Mouse (Mus musculus) kidney, embryonic 15.5 days (tissue): ENCODE measurements around the gene A2ml1. TPM values are rescaled to one million over a fixed set of nuclear protein-coding genes. Genes with fewer than 3 reads are reported as not detected.

Source experiments
- ATAC-seq: fragments of 200-750 bp; cut with Nextera tagmentation; replicated peaks from 2 replicates; pipeline ENCODE4 v1.8.0; 2017; ENCODE audit warnings: moderate TSS enrichment; ENCODE audit not compliant: low FRiP score
- H3K27ac ChIP-seq: fragments of 300-500 bp; sonication (generic); 2 replicates; pipeline ENCODE4 v1.5.1; 2015; ENCODE audit warnings: mild to moderate bottlenecking, inconsistent platforms
- H3K27me3 ChIP-seq: fragments of 300-500 bp; sonication (generic); 2 replicates; pipeline ENCODE4 v1.6.1; 2015; ENCODE audit warnings: inconsistent platforms
- H3K36me3 ChIP-seq: fragments of 300-500 bp; sonication (generic); 2 replicates; pipeline ENCODE4 v1.6.1; 2015; ENCODE audit warnings: inconsistent platforms
- H3K4me1 ChIP-seq: fragments of 300-500 bp; sonication (generic); 2 replicates; pipeline ENCODE4 v1.6.1; 2015; ENCODE audit warnings: inconsistent platforms
- H3K4me2 ChIP-seq: fragments of 300-500 bp; sonication (generic); 2 replicates; pipeline ENCODE4 v1.6.1; 2015; ENCODE audit warnings: moderate library complexity, mild to moderate bottlenecking, inconsistent platforms
- H3K4me3 ChIP-seq: fragments of 300-500 bp; sonication (generic); replicated peaks from 2 replicates; pipeline ENCODE4 v1.5.1; 2015; ENCODE audit warnings: mild to moderate bottlenecking, inconsistent platforms
- H3K9ac ChIP-seq: fragments of 300-500 bp; sonication (generic); 2 replicates; pipeline ENCODE4 v1.6.1; 2015; ENCODE audit warnings: mild to moderate bottlenecking, inconsistent platforms
- H3K9me3 ChIP-seq: fragments of 300-500 bp; sonication (generic); replicated peaks from 2 replicates; pipeline ENCODE4 v1.6.1; 2016; ENCODE audit warnings: inconsistent platforms
- WGBS: fragments of 180-500 bp; shearing (Covaris S2); methylation state at CpG from one replicate; pipeline ENCODE4 v1.1.7; 2015; ENCODE audit warnings: mixed read lengths; 5-methylcytosine and 5-hydroxymethylcytosine counted together
- polyA plus RNA-seq: library from polyadenylated mRNA; unstranded; fragments of >200 nt; fragmentation: Nextera tagmentation; extraction: Ambion mirVana; gene quantifications from 2 replicates; pipeline ENCODE4 v1.2.1, GENCODE M21; 2015

A2ml1 gene
- polyA plus RNA-seq, 1 experiment from 2014 or later, result 0.93 TPM

GRCm38 (mm10) chr6:128548532-128548931, 32.9 kb downstream of the A2ml1 start:
- no peaks in the 10 kb centered on the region for H3K36me3 ChIP-seq
- WGBS, result 92% methylated on average over 10 of the region's 10 CpGs
- H3K4me1 ChIP-seq, result no peaks in the 10 kb centered on the region
- H3K4me3 ChIP-seq, result no peak overlapping the region
- H3K4me2 ChIP-seq, result no peak overlapping the region
- no peak overlapping the region for H3K27ac ChIP-seq
- no peak overlapping the region for H3K9ac ChIP-seq
- no peaks in the 10 kb centered on the region for H3K9me3 ChIP-seq
- H3K27me3 ChIP-seq, result no peaks in the 10 kb centered on the region
- ATAC-seq, result no peak

DNA sequence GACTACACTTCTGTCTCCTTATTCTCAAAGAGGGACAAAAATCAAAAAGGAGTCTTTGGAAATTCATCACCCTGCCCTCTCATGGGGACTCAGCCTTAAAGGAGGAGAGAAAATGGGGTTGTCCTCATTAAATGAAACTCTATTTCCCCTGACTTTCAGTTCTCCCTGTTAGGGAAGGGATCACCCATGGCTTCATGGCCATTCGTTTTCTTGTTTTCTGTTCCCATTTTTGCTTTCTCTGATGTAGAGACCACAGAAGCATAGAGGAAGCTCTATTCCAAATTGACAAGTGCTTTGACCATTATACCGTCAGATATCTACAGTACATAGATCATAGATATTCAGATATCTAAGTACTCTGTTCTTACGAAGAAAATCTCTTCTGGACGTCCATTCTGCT, 36.0 kb downstream of the A2ml1 start:
- Histone ChIP-seq H3K9ac (no peak overlapping the region), H3K36me3 (no peaks in the 10 kb centered on the region), H3K27me3 (no peaks in the 10 kb centered on the region), H3K4me3 (no peak overlapping the region), H3K9me3 (no peaks in the 10 kb centered on the region), H3K4me1 (no peaks in the 10 kb centered on the region), H3K27ac (no peak overlapping the region), H3K4me2 (no peak overlapping the region)
- 88% methylated on average over 4 of the region's 4 CpGs for WGBS
- no peak for ATAC-seq

GRCm38 (mm10) chr6:128543226-128543625, 38.2 kb downstream of the A2ml1 start:
- Histone ChIP-seq H3K9me3 (no peaks in the 10 kb centered on the region), H3K27ac (no peak overlapping the region), H3K4me1 (no peaks in the 10 kb centered on the region), H3K4me2 (no peak overlapping the region), H3K9ac (no peak overlapping the region), H3K4me3 (no peak overlapping the region), H3K36me3 (no peaks in the 10 kb centered on the region), H3K27me3 (no peaks in the 10 kb centered on the region)
- ATAC-seq, result no peak
- 66% methylated on average over 13 of the region's 13 CpGs for WGBS

DNA sequence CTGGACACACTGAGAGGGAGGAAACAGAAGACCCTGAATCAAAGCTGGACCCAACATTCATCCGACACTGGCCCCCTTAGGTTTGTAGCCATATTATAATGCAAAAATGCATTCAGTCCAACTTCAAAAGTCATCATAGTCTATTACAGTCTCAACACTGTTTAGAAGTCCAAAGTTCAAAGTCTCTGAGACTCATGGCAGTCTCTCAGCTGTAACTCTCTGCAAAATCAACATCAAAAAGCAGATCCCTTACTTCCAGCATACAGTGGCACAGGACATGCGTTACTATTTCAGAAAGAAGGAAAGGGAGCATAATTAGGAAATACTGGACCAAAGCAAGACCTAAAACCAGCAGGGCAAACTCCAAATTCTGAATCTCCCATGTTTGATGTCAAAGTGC, 46.2 kb downstream of the A2ml1 start:
- Histone ChIP-seq H3K4me1 (no peaks in the 10 kb centered on the region), H3K4me2 (no peak overlapping the region), H3K9me3 (no peaks in the 10 kb centered on the region), H3K36me3 (no peaks in the 10 kb centered on the region), H3K27ac (no peak overlapping the region), H3K4me3 (no peak overlapping the region), H3K9ac (no peak overlapping the region), H3K27me3 (no peaks in the 10 kb centered on the region)
- no peak for ATAC-seq
- 91% methylated on average over 2 of the region's 2 CpGs for WGBS

GRCm38 (mm10) chr6:128533296-128533695, 48.1 kb downstream of the A2ml1 start:
- H3K4me3 ChIP-seq, result no peak overlapping the region
- H3K9me3 ChIP-seq, result no peaks in the 10 kb centered on the region
- H3K36me3 ChIP-seq, result no peaks in the 10 kb centered on the region
- no peak overlapping the region for H3K9ac ChIP-seq
- no peaks in the 10 kb centered on the region for H3K4me1 ChIP-seq
- no peak for ATAC-seq
- no peak overlapping the region for H3K4me2 ChIP-seq
- H3K27me3 ChIP-seq, result no peaks in the 10 kb centered on the region
- no peak overlapping the region for H3K27ac ChIP-seq
- WGBS, result 93% methylated on average over 6 of the region's 6 CpGs

GRCm38 (mm10) chr6:128532701-128533100, 48.7 kb downstream of the A2ml1 start:
- H3K9ac ChIP-seq, result no peak overlapping the region
- no peak overlapping the region for H3K4me3 ChIP-seq
- no peak overlapping the region for H3K27ac ChIP-seq
- H3K4me2 ChIP-seq, result no peak overlapping the region
- no peaks in the 10 kb centered on the region for H3K4me1 ChIP-seq
- no peak for ATAC-seq
- 88% methylated on average over 9 of the region's 9 CpGs for WGBS
- no peaks in the 10 kb centered on the region for H3K36me3 ChIP-seq
- H3K9me3 ChIP-seq, result no peaks in the 10 kb centered on the region
- no peaks in the 10 kb centered on the region for H3K27me3 ChIP-seq

DNA sequence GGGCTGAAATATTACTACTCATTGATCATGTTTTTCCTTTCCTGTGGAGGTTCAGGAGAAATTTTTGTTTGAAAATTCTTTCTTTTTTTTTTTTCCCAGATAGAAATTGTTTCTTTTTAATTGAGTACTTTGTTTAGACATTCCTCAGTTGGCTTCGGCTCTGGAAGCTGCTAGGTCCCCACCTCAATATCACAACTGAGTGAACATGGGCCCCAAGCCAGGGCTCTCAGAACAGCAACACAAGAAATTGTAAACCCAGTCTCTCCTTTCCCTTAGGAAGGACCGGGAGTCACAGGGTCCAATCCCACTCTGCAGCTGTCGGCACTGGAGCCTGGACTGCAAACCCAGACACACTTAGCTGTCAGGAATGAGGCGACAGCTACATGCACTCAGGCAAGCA, 52.9 kb downstream of the A2ml1 start:
- Histone ChIP-seq H3K27ac (no peak overlapping the region), H3K4me3 (no peak overlapping the region), H3K4me1 (no peaks in the 10 kb centered on the region), H3K9me3 (no peaks in the 10 kb centered on the region; the same call in 1 of the 2 replicates), H3K9ac (no peak overlapping the region), H3K4me2 (no peak overlapping the region), H3K27me3 (no peaks in the 10 kb centered on the region), H3K36me3 (no peaks in the 10 kb centered on the region)
- 54% methylated on average over 4 of the region's 4 CpGs for WGBS
- no peak for ATAC-seq

GRCm38 (mm10) chr6:128527110-128527509, 54.3 kb downstream of the A2ml1 start:
- H3K9me3 ChIP-seq, result no peaks in the 10 kb centered on the region; the same call in 1 of the 2 replicates
- H3K36me3 ChIP-seq, result no peaks in the 10 kb centered on the region
- no peak overlapping the region for H3K4me3 ChIP-seq
- WGBS, result 79% methylated on average over 1 of the region's 1 CpGs
- no peak overlapping the region for H3K4me2 ChIP-seq
- ATAC-seq, result no peak
- no peaks in the 10 kb centered on the region for H3K4me1 ChIP-seq
- no peak overlapping the region for H3K27ac ChIP-seq
- no peak overlapping the region for H3K9ac ChIP-seq
- no peaks in the 10 kb centered on the region for H3K27me3 ChIP-seq

GRCm38 (mm10) chr6:128526601-128527000, 54.8 kb downstream of the A2ml1 start, which contains the start of gene Pzp:
Pzp (minus strand) TSS chr6:128526720.
- no peaks in the 10 kb centered on the region for H3K36me3 ChIP-seq
- H3K4me3 ChIP-seq, result no peak within 1 kb of the TSS
- no peak within 1 kb of the TSS for H3K9ac ChIP-seq
- H3K9me3 ChIP-seq, result no peaks in the 10 kb centered on the region; the same call in 1 of the 2 replicates
- no peak within 1 kb of the TSS for H3K27ac ChIP-seq
- WGBS, result 77% methylated on average over 4 of the region's 4 CpGs
- ATAC-seq, result no peak
- no peaks in the 10 kb centered on the region for H3K27me3 ChIP-seq
- H3K4me1 ChIP-seq, result no peaks in the 10 kb centered on the region
- H3K4me2 ChIP-seq, result no peak within 1 kb of the TSS

- H3K4me2 ChIP-seq, result no peak overlapping the region
- H3K9me3 ChIP-seq, result no peaks in the 10 kb centered on the region; the same call in 1 of the 2 replicates
- no peak for ATAC-seq
- no peaks in the 10 kb centered on the region for H3K27me3 ChIP-seq
- H3K4me3 ChIP-seq, result no peak overlapping the region
- no peaks in the 10 kb centered on the region for H3K36me3 ChIP-seq
- 87% methylated on average over 4 of the region's 4 CpGs for WGBS
- H3K27ac ChIP-seq, result no peak overlapping the region
- H3K4me1 ChIP-seq, result no peaks in the 10 kb centered on the region
- no peak overlapping the region for H3K9ac ChIP-seq
Observed at GRCm38 (mm10) chr6:128525801-128526200, 55.6 kb downstream of the A2ml1 start.

DNA sequence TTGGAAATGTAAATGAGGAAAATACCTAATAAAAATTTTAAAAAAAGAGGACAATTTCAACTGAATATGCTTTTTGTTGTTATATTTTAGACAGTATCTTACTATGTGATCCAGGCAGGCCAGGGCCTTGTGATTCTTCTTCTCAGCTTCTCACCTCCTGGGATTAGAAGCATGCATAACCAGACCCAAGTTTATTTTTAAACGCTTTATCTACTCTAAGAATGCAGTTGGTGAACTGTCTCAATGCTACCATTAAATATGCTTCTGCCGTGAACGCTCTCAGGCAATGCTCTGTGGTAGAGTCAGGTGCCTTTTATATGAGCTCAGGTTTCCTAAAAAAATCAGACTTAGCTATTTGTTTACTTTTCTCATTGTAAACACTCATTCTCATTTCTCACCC, 58.0 kb downstream of the A2ml1 start:
- Histone ChIP-seq H3K4me2 (no peak overlapping the region), H3K4me1 (no peaks in the 10 kb centered on the region), H3K27ac (no peak overlapping the region), H3K27me3 (no peaks in the 10 kb centered on the region), H3K9ac (no peak overlapping the region), H3K9me3 (no peaks in the 10 kb centered on the region; the same call in 1 of the 2 replicates), H3K4me3 (no peak overlapping the region), H3K36me3 (no peaks in the 10 kb centered on the region)
- 89% methylated on average over 3 of the region's 3 CpGs for WGBS
- ATAC-seq, result no peak

- 90% methylated on average over 7 of the region's 7 CpGs for WGBS
- no peaks in the 10 kb centered on the region; the same call in 1 of the 2 replicates for H3K9me3 ChIP-seq
- no peaks in the 10 kb centered on the region for H3K4me1 ChIP-seq
- no peaks in the 10 kb centered on the region for H3K27me3 ChIP-seq
- no peak overlapping the region for H3K9ac ChIP-seq
- ATAC-seq, result no peak
- no peak overlapping the region for H3K27ac ChIP-seq
- H3K36me3 ChIP-seq, result no peaks in the 10 kb centered on the region
- H3K4me2 ChIP-seq, result no peak overlapping the region
- H3K4me3 ChIP-seq, result no peak overlapping the region
Observed at GRCm38 (mm10) chr6:128519159-128519558, 62.2 kb downstream of the A2ml1 start.

DNA sequence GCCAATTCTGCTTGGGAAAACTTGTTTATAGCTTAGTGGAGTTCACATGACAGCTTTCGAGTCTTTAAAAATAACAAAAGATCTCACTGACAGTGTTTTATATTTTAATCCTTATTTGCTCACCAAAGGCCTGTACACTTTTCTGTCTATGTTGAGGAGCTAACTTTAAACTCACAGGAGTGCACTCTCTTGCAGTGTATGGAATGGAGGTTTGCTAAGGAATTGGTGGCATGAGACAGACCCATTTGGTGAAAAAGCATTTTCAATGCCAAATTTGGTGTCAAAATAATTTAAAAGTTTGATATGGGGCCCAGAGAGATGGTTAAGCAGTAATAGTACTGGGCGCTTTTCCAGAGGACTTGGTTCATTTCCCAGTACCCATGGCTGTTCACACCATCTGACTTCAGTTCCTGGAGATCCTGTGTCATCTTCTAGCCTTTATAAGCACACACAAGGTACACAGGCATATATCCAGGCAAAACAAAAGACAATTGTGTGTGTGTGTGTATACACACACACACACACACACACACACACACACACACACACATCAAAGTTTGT, 75.7 kb downstream of the A2ml1 start:
- Histone ChIP-seq H3K9ac (no peak overlapping the region), H3K36me3 (no peaks in the 10 kb centered on the region), H3K4me1 (no peaks in the 10 kb centered on the region), H3K27me3 (no peaks in the 10 kb centered on the region), H3K9me3 (no peaks in the 10 kb centered on the region), H3K27ac (no peak overlapping the region), H3K4me3 (no peak overlapping the region), H3K4me2 (no peak overlapping the region)
- ATAC-seq, result no peak
- WGBS, result 93% methylated on average over 2 of the region's 2 CpGs
